Mouse (Mus musculus): Measurements from ENCODE around the gene Man1b1.
A peak's percentile ranks its signal among the peaks of the same experiment; 100 is the strongest.

GRCm38 (mm10) chr2:25318971-25319773 lies 13.0 kb upstream of the Man1b1 start, which contains the start of gene Grin1:
- no peak for TF ChIP-seq ZC3H11A (IDR thresholded peaks at IDR 0.05; ENCODE audit: borderline replicate concordance, low read depth, low read length)
- 0 out of 2 replicates have a peak, but pooled peaks have one; percentile 17 for TF ChIP-seq MAFK (IDR thresholded peaks at IDR 0.05; ENCODE audit: insufficient read depth, low read depth, low read length)
